Mouse (Mus musculus) yolk sac, embryonic 10.5 days (tissue): ENCODE measurements at regions not wholly inside any gene's neighbourhood (a gene's known extent, or its start where the extent isn't known, plus 50 kb on each side); places are given as distances from the start of the nearest gene placed in this dataset.

Experiments
- DNase-seq: peaks from one replicate; pipeline ENCODE4 v3.0.0-alpha.2; 2017; ENCODE audit warnings: low spot score

- DNase-seq, result no peak
Observed at GRCm38 (mm10) chr12:36748345-36748744, 360.0 kb upstream of the Meox2 start.

- no peak for DNase-seq
Observed at GRCm38 (mm10) chr12:36765315-36766058, 342.9 kb upstream of the Meox2 start.

DNA sequence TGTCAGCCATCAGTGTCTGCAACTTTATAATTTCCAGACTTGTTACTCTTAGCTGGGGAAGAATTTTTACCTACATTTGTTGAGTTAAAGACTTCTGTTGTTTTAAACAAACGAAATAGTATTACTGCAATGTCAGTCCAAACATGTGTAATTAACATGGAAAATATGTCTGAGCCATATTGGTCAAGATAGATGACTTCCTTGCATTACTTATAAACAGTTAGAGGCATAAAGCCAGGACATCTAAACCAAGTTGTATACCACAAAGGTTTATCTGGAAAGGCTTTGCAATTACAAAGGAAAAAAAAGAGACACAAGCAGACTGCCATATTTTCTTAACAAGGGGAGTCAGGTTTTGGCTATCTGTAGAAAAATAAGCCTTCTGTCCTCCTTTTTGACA lies 342.2 kb upstream of the Meox2 start:
- DNase-seq, result no peak

- DNase-seq, result no peak
Observed at GRCm38 (mm10) chr12:36780761-36781160, 327.6 kb upstream of the Meox2 start.

GRCm38 (mm10) chr12:36790866-36791265 lies 317.5 kb upstream of the Meox2 start:
- DNase-seq, result no peak

DNA sequence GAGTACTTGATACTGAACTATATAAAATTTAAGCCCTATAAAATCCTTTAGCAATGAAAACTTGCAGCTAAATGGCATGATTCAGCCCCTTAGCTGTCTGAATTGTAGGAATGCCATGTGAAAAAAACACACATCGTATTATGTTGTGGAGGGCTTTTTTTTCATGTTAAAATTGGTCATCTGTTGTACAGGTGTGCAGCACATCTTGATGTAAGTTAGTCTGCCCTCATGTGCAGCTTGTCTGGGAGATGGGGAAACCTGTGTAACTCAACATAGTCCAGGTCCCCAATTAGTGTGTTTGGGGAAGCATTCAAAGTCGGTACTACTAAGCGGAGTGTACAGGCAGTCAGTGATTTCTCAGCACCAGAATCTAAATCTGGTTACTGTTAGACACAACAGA lies 316.9 kb upstream of the Meox2 start:
- no peak for DNase-seq

DNA sequence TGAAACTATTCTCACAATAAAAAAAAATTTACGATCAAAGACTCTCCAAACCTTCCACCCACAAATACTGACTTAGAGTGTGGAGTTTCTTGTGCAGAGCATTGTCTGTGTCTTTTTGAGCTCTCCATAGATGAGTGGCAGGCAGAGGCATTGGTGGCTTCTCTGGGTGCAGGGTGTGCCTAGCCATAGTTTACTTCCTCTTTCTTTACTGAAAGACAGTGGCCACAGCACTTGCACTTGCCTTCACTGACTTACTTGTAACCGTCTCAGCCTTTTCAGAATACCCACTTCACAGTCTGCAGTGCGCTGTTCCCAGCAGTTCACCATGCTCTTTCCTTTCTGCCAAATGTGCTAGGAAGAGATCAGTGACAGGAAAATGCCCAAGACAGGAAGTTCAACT lies 316.1 kb upstream of the Meox2 start:
- DNase-seq, result no peak

DNA sequence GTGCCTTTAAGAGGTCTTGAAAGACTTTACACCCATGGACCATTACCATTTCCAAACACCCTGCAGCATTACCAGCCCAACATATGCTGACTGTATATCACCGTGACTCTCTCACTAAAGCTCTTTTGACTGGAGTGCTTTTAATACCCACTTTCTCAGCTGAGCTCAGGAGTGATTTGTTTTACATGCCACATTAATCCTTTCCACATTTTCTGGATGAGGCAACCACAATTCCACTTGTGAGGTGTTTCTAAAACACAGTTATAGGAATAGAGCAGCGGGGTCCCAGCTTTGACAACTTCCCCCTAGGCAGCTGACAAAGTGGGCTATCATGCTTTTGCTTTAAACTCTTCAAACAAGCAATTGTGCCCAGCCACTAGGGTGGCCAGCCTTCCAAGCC lies 314.5 kb upstream of the Meox2 start:
- DNase-seq, result peak; percentile 4

DNA sequence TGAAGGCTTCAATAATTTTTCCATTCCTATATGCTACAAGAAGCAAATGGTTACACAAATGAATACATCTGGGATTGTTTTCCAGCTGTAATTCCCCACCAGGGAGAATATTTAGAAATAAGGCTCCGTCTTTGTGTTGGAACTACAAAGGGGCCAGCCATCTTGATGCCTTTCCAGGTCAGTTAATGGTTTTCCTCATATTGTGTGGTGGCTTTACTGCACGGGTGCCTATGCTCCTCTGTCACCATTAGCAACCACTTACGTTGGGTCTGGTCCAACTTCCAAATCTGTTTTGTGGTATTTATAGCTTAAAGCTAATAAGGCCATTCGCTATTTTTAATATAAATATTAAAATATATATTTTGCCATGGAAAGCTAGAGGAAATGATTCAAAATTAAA lies 312.1 kb upstream of the Meox2 start:
- DNase-seq, result no peak

DNA sequence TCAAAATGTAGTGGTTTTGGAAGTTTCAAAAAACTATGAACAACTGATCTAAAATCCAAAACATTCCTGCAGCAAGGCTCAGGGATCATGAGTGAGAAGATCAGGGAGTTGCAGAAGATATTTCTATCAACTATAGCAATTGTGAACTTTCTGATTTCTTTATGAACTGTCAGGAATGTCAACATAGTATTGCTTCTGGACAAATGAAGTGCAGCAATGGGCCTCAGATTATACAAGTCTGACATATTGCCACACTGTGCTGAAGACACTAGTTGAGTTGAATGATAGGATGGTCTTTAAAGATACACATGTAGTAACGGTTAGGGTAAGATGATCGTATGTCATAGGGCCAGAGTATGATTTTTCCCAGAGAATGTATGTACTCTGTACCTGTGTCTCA lies 290.4 kb upstream of the Meox2 start:
- no peak for DNase-seq

DNA sequence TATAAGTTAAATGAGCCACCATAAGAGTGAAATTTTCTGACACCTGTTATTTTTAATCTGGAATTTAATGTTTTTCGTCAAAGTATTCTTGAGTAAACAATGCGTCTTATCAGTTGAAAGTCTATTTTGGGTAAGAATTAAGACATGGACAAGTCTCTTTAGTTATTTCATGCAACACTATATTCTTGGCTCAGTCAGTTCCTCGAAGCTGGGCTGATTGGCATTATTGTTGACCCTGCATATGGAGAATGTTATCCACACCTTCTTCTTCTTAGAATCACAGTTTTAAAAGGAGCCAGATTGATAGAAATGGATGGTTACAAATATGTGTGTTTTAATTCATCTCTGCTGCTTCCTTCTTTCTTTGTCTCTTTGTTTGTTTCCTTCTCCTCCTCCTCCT lies 289.5 kb upstream of the Meox2 start:
- DNase-seq, result no peak

GRCm38 (mm10) chr12:36826766-36827165 lies 281.6 kb upstream of the Meox2 start:
- no peak for DNase-seq

DNA sequence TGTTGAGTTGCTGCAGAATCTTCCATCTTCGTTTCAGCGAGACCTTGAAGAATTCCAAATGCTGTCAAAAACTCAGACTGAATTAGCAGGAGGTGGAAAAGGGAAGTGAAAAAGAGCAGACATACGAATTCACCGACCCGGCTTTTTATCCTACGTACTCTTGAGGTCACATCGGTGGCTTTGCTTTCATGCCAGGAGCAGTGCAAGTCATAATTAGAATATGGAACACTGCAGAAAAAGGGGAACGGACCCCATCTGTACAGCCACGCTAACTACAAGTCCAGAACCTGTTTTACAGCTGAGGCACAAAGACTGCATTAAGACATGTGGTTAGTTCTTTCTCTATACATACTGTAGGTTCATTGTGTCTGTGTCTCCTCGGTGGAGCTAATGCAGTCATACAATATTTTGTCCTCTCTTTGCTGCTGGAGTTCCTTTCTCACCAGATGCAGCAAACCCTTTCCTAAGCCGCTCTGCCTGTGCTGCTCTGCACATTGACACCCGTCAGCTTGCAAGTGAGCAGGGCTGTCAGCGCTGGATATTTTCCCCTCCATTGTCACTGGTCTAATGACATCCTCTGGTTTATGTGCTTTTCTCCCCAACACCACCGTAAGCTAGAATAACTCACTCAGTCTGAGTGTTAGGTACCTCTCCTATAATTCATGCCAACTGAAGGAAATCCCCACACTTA lies 276.9 kb upstream of the Meox2 start:
- no peak for DNase-seq

GRCm38 (mm10) chr12:36842957-36843356 lies 265.4 kb upstream of the Meox2 start:
- DNase-seq, result no peak

- DNase-seq, result no peak
Observed at GRCm38 (mm10) chr12:36845130-36845529, 263.2 kb upstream of the Meox2 start.

- no peak for DNase-seq
Observed at GRCm38 (mm10) chr12:36849086-36849485, 259.3 kb upstream of the Meox2 start.

- DNase-seq, result no peak
Observed at GRCm38 (mm10) chr12:36863113-36863512, 245.2 kb upstream of the Meox2 start.

DNA sequence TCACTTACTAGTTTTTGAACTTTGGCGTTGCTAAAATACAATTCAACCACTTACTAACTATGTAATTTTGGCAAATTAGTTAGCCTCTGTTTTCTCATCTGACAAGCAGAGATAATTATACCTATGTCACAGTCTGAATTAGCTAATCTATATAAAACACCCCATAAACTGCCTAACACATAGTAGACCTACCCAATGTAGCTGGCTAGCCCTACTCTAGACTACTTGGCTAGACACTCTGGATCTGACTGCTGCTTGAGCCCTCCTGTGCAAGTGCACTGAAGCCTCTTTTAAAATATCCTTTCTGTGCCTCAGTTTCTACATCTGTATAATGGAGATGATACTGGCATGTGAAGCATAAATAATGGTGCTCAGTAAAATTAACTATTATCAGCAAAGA lies 227.6 kb upstream of the Meox2 start:
- no peak for DNase-seq

- DNase-seq, result no peak
Observed at GRCm38 (mm10) chr12:36913364-36913763, 195.0 kb upstream of the Meox2 start.

DNA sequence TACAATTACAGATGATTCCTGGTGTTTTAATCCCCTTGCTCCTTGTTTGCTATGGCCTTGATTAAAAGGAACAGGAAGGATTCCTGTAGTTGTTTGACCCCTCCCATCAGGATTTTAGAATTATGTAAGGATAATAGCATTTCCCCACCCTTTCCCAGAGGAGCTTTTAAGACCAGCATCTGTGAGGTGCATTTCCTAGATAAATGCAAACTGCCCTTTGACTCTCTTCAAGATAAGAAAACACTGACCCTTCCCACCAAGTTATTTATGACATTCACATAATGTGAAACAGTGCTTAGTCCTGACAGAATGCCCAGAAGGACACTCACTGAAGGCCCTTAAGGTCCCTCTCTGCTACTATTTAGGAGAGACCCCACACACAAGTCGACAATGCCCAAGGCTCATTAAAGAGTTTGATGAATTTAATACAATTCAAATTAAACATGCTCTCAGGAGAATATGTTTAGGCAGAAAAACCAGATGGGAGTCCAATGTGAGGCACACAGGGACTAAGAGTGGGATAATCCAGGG lies 190.7 kb upstream of the Meox2 start:
- no peak for DNase-seq

DNA sequence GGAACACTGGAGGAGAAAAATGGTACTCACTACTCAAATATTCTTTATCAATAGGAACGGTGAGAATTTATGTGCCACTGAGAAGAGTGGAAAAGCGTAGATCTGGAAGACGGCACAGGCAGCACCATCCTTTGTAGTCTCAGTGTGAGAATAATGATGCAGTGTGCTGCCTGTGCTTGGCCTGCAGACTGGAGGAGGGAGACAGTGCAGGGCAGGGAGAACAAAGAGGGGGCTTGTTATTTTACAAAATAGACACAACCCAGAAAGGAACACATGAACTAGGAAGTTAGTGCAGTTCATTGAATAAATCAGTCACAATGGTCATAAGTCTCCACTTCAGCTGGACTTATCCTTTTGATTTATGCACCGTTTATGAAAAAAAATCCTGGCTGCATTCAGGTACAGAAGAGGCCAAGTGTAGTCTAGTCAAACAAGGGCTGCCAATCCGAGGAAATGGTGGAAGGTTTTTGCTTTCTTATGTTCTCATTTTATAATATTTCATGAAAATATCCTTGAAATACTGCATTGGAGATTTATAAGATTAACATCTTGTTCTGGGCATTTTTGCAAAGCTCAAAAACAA lies 190.0 kb upstream of the Meox2 start:
- no peak for DNase-seq

- DNase-seq, result no peak
Observed at GRCm38 (mm10) chr12:36923558-36923957, 184.8 kb upstream of the Meox2 start.

GRCm38 (mm10) chr12:36926225-36926624 lies 182.1 kb upstream of the Meox2 start:
- DNase-seq, result no peak
